In genomic region chr9:40642470-40643220, GRCm38 (mm10) we compare ENCODE assay signal across 14 mouse cellular contexts. TPM values are rescaled to one million over a fixed set of nuclear protein-coding genes. Genes with fewer than 3 reads are reported as not detected.
DNase-seq lines count a peak whose midpoint lies in the region; ATAC-seq and TF ChIP-seq lines count a peak whose summit lies in the region.
"Had no signal": no experiment of that assay in that cellular context is flagged by ENCODE, and none has a peak within 500 bp of the region (broad histone marks: within the 10 kb centered on the region; RNA-seq: fewer than 3 reads in every experiment).

No protein-coding gene starts in this region.

- H3K27me3 ChIP-seq in liver, embryonic 13.5 days: no peaks in the 10 kb centered on the region; the same call in 1 of the 2 replicates
- no peaks in the 10 kb centered on the region for H3K27me3 ChIP-seq in liver, embryonic 11.5 days (replicated peaks; ENCODE audit: control insufficient read depth, insufficient read depth, low read length)
- no peaks in the 10 kb centered on the region for H3K27me3 ChIP-seq in embryonic facial prominence, embryonic 11.5 days (ENCODE audit: control insufficient read depth, insufficient read depth, low read length)
- no peaks in the 10 kb centered on the region for H3K27me3 ChIP-seq in intestine, postnatal 0 days (replicated peaks; ENCODE audit: control insufficient read depth, insufficient read depth, low read length)
- no peaks in the 10 kb centered on the region for H3K27me3 ChIP-seq in thymus, adult 2 months (ENCODE audit: control insufficient read depth, insufficient read depth, low read length)

- TF ChIP-seq POLR2A in thymus, adult 2 months (IDR thresholded peaks at IDR 0.05; ENCODE audit: control insufficient read depth, extremely low read depth, insufficient read depth, low read length, poor library complexity): no peak

- H3K9me3 ChIP-seq in liver, embryonic 13.5 days (replicated peaks): no peaks in the 10 kb centered on the region
- no peaks in the 10 kb centered on the region for H3K9me3 ChIP-seq in liver, embryonic 11.5 days (ENCODE audit: control insufficient read depth, low read length)
- no peaks in the 10 kb centered on the region for H3K9me3 ChIP-seq in embryonic facial prominence, embryonic 11.5 days (replicated peaks; ENCODE audit: control insufficient read depth, low read length)
- H3K9me3 ChIP-seq in intestine, postnatal 0 days (ENCODE audit: control insufficient read depth): no peaks in the 10 kb centered on the region
- H3K9me3 ChIP-seq: embryonic facial prominence, embryonic 13.5 days; heart, embryonic 13.5 days had no signal

- no peak for TF ChIP-seq CTCF in intestine, postnatal 0 days (IDR thresholded peaks at IDR 0.05; ENCODE audit: low read depth)
- no peak for TF ChIP-seq CTCF in thymus, adult 2 months (IDR thresholded peaks at IDR 0.05; ENCODE audit: borderline replicate concordance, control insufficient read depth, extremely low read depth, insufficient read depth, low read length, poor library complexity)

- peaks cover 5% of the 10 kb centered on the region for H3K4me1 ChIP-seq in liver, embryonic 13.5 days (replicated peaks)
- H3K4me1 ChIP-seq in liver, embryonic 11.5 days (replicated peaks; ENCODE audit: control insufficient read depth, insufficient read depth, low read length): peaks cover 3% of the 10 kb centered on the region; the same call in 1 of the 2 replicates
- no peaks in the 10 kb centered on the region for H3K4me1 ChIP-seq in embryonic facial prominence, embryonic 11.5 days (ENCODE audit: control insufficient read depth, insufficient read depth, low read length)
- H3K4me1 ChIP-seq in intestine, postnatal 0 days (replicated peaks; ENCODE audit: control insufficient read depth, insufficient read depth, low read length): no peaks in the 10 kb centered on the region
- peaks cover 5% of the 10 kb centered on the region; the same call in 1 of the 2 replicates for H3K4me1 ChIP-seq in thymus, adult 2 months (replicated peaks; ENCODE audit: control insufficient read depth, insufficient read depth, low read length)

- H3K9ac ChIP-seq in liver, embryonic 13.5 days: no peak overlapping the region
- no peak overlapping the region for H3K9ac ChIP-seq in liver, embryonic 11.5 days (ENCODE audit: low read depth, low read length)
- H3K9ac ChIP-seq in embryonic facial prominence, embryonic 11.5 days (replicated peaks; ENCODE audit: low read length): peak overlapping the region; percentile 5
- no peak overlapping the region for H3K9ac ChIP-seq in intestine, postnatal 0 days (ENCODE audit: low read depth, low read length)
- H3K9ac ChIP-seq: embryonic facial prominence, embryonic 13.5 days; heart, embryonic 13.5 days had no signal

- H3K27ac ChIP-seq in liver, embryonic 13.5 days: no peak overlapping the region
- H3K27ac ChIP-seq in liver, embryonic 11.5 days (ENCODE audit: low read depth, low read length): no peak overlapping the region
- no peak overlapping the region for H3K27ac ChIP-seq in embryonic facial prominence, embryonic 11.5 days (replicated peaks; ENCODE audit: low read depth, low read length)
- H3K27ac ChIP-seq in intestine, postnatal 0 days (ENCODE audit: low read depth, low read length): no peak overlapping the region
- no peak overlapping the region for H3K27ac ChIP-seq in thymus, adult 2 months (ENCODE audit: control insufficient read depth, insufficient read depth, low read length)
- H3K27ac ChIP-seq: embryonic facial prominence, embryonic 13.5 days; heart, embryonic 13.5 days had no signal

- no peak overlapping the region for H3K4me2 ChIP-seq in liver, embryonic 13.5 days
- H3K4me2 ChIP-seq in liver, embryonic 11.5 days: no peak overlapping the region
- H3K4me2 ChIP-seq in embryonic facial prominence, embryonic 11.5 days (ENCODE audit: low read depth, low read length): no peak overlapping the region
- H3K4me2 ChIP-seq in intestine, postnatal 0 days (replicated peaks; ENCODE audit: low read depth): no peak overlapping the region
- H3K4me2 ChIP-seq: embryonic facial prominence, embryonic 13.5 days; heart, embryonic 13.5 days had no signal

- 0 out of 2 replicates have a peak, but pooled peaks have one; percentile 34 for ATAC-seq in liver, embryonic 13.5 days (ENCODE audit: low read depth)
- no peak for ATAC-seq in liver, embryonic 11.5 days (replicated peaks; ENCODE audit: low FRiP score)
- no peak for ATAC-seq in embryonic facial prominence, embryonic 11.5 days (replicated peaks; ENCODE audit: insufficient number of reproducible peaks, low FRiP score, low TSS enrichment, low read depth)
- peak; percentile 35; the same call in 1 of the 2 replicates for ATAC-seq in intestine, postnatal 0 days
- 0 out of 2 replicates have a peak, but pooled peaks have one; percentile 20 for ATAC-seq in neutrophil, adult 5-6 weeks (ENCODE audit: extremely low read depth, insufficient number of reproducible peaks, low FRiP score, poor library complexity, severe bottlenecking)

- 16% methylated on average over 16 of the region's 16 CpGs for WGBS in liver, embryonic 13.5 days (ENCODE audit: insufficient replicate concordance)
- 27% methylated on average over 16 of the region's 16 CpGs for WGBS in liver, embryonic 11.5 days
- 14% methylated on average over 16 of the region's 16 CpGs for WGBS in embryonic facial prominence, embryonic 11.5 days
- 30% methylated on average over 16 of the region's 16 CpGs for WGBS in intestine, postnatal 0 days
- WGBS in thymus, adult 2 months: 33% methylated on average over 16 of the region's 16 CpGs

- no peak for DNase-seq in liver, embryonic 13.5 days
- DNase-seq in liver, embryonic 11.5 days (ENCODE audit: low spot score): no peak
- peak; percentile 14 for DNase-seq in embryonic facial prominence, embryonic 11.5 days (ENCODE audit: low spot score)
- DNase-seq in ovary, postnatal 14 days (ENCODE audit: low spot score): no peak
- no peak for DNase-seq in thymus, adult 2 months
- DNase-seq: kidney, adult 8-10 months; layer of hippocampus, postnatal 36 days; lung, adult 18-20 months; right cerebral cortex, postnatal 25 days had no signal

- no peak overlapping the region for H3K4me3 ChIP-seq in liver, embryonic 13.5 days (replicated peaks)
- H3K4me3 ChIP-seq in liver, embryonic 11.5 days (ENCODE audit: low read depth, low read length): no peak overlapping the region
- no peak overlapping the region for H3K4me3 ChIP-seq in embryonic facial prominence, embryonic 11.5 days (ENCODE audit: low read depth, low read length)
- H3K4me3 ChIP-seq in intestine, postnatal 0 days (ENCODE audit: low read depth, low read length): no peak overlapping the region
- no peak overlapping the region for H3K4me3 ChIP-seq in thymus, adult 2 months (ENCODE audit: control insufficient read depth, insufficient read depth, low read length)
- H3K4me3 ChIP-seq: embryonic facial prominence, embryonic 13.5 days; heart, embryonic 13.5 days had no signal

- no peaks in the 10 kb centered on the region for H3K36me3 ChIP-seq in liver, embryonic 13.5 days
- H3K36me3 ChIP-seq in liver, embryonic 11.5 days (ENCODE audit: control insufficient read depth, insufficient read depth, low read length): no peaks in the 10 kb centered on the region
- no peaks in the 10 kb centered on the region for H3K36me3 ChIP-seq in embryonic facial prominence, embryonic 11.5 days (replicated peaks; ENCODE audit: control insufficient read depth, insufficient read depth, low read depth, low read length)
- no peaks in the 10 kb centered on the region for H3K36me3 ChIP-seq in intestine, postnatal 0 days (ENCODE audit: control insufficient read depth, insufficient read depth)
- no peaks in the 10 kb centered on the region for H3K36me3 ChIP-seq in thymus, adult 2 months (ENCODE audit: control insufficient read depth, insufficient read depth, low read length)
- H3K36me3 ChIP-seq: embryonic facial prominence, embryonic 13.5 days; heart, embryonic 13.5 days had no signal

RNA-seq across cellular contexts. Expression of gene Gm21915, which starts 27.8 kb away (rescaled TPM):
- not detected in 2 replicates for polyA plus RNA-seq in liver, embryonic 13.5 days (2015; fragmentation: Nextera tagmentation; extraction: Ambion mirVana)
- not detected in 2 replicates for polyA plus RNA-seq in liver, embryonic 11.5 days (2014; fragmentation: Nextera tagmentation; extraction: Ambion mirVana)
- not detected in 2 replicates for polyA plus RNA-seq in embryonic facial prominence, embryonic 11.5 days (2014; fragmentation: Nextera tagmentation; extraction: Ambion mirVana)
- not detected in 2 replicates for polyA plus RNA-seq in intestine, postnatal 0 days (2015; fragmentation: Nextera tagmentation; extraction: Ambion mirVana)
- total RNA-seq in neutrophil, adult 5-6 weeks (2017): not detected in 2 replicates
- not detected in 2 replicates for polyA plus RNA-seq in thymus, adult 2 months (2012; rRNA removed)
- total RNA-seq: layer of hippocampus, postnatal 36 days had no signal
- polyA plus RNA-seq: embryonic facial prominence, embryonic 13.5 days; heart, embryonic 13.5 days; testis, adult 2 months had no signal

RNA-seq across cellular contexts. Expression of gene Clmp, which starts 43.1 kb away (rescaled TPM):
- 1.6 and 1.7 TPM in 2 replicates for polyA plus RNA-seq in liver, embryonic 13.5 days (2015; fragmentation: Nextera tagmentation; extraction: Ambion mirVana)
- 7.4 and 7.7 TPM in 2 replicates for polyA plus RNA-seq in liver, embryonic 11.5 days (2014; fragmentation: Nextera tagmentation; extraction: Ambion mirVana)
- 59.8 and 72.3 TPM in 2 replicates for polyA plus RNA-seq in embryonic facial prominence, embryonic 11.5 days (2014; fragmentation: Nextera tagmentation; extraction: Ambion mirVana)
- polyA plus RNA-seq in intestine, postnatal 0 days (2015; fragmentation: Nextera tagmentation; extraction: Ambion mirVana): 23.0 and 25.2 TPM in 2 replicates
- total RNA-seq in neutrophil, adult 5-6 weeks (2017): 0.25 and 0.81 TPM in 2 replicates
- polyA plus RNA-seq in thymus, adult 2 months (2012; rRNA removed): 1.1 and 2.3 TPM in 2 replicates

Comparison
In these comparisons a context has a peak if more than half of its experiments do, and no peak if none do; other contexts are left out.
1. ATAC-seq: peak in liver, embryonic 13.5 days (single experiment), intestine, postnatal 0 days (single experiment) and neutrophil, adult 5-6 weeks (single experiment); none in liver, embryonic 11.5 days (single experiment) and embryonic facial prominence, embryonic 11.5 days (single experiment).